Mouse (Mus musculus) liver, postnatal 0 days (tissue): ENCODE results near the gene Peli3.

Experiments used
- CTCF ChIP-seq: sonication (generic); IDR thresholded peaks from 2 replicates; pipeline ENCODE4 v1.5.1; 2016; ENCODE audit warnings: antibody characterized with exemption, low read depth
- EP300 ChIP-seq: IDR thresholded peaks from 2 replicates; pipeline ENCODE4 v1.6.1; 2016; ENCODE audit warnings: antibody characterized with exemption, low read depth, mild to moderate bottlenecking

DNA sequence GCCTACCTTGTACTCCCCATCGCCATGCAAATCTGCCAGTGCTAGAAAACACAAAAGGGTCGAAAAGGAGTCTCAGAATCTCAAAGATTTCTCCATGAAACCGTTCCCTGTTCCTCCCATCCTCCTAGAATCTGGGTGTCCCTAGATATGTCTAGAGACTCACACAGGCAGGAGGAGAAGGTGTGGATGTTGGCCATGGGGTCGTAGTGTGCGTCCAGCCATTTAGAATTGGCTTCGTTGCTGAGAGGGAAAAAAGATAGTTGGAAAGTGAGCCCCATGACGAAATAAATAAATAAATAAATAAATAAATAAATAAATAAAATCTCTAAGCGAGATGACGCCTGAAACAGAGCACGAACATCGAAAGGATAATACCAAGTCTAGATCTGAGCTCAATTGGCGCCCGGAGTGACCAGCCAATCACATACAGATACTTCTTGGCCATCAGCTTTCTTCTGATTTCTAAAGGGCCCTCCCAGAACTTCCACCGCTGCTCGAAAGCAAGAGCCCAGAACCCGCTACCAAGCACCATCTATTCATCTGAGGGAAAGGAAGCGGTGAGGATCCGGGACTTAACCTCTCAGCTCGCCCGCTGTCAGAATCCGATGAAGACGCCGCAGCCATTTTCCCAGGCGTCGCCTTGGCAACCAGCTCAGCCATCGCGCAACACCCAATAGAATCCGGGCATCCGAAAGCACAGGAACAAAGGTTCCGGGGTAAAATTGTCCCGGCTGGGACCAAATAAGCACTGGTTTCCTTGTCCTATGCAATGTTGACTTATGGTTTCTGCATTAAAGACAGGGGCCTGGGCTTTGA lies 36.7 kb downstream of the Peli3 start, which contains the start of gene Bbs1:
- TF ChIP-seq CTCF (no peak), EP300 (no peak)
